Mouse (Mus musculus): ENCODE data around the gene Ext2.

GRCm38 (mm10) chr2:93758298-93758697 lies 64.1 kb downstream of the Ext2 start:
- no peak for TF ChIP-seq CTCF (IDR thresholded peaks at IDR 0.05; ENCODE audit: low read depth)
- TF ChIP-seq EP300 (IDR thresholded peaks at IDR 0.05; ENCODE audit: low read depth), result no peak

All from liver, postnatal 0 days (tissue).